Mouse (Mus musculus) brain, embryonic 14.5 days (tissue): ENCODE measurements around the gene Gm21964. TPM values are rescaled to one million over a fixed set of nuclear protein-coding genes. Genes with fewer than 3 reads are reported as not detected.

Experiments
- DNase-seq: peaks from one replicate; pipeline ENCODE4 v3.0.0-alpha.2; 2011; ENCODE audit warnings: low read depth
- CTCF ChIP-seq: fragments of 200-500 bp; IDR thresholded peaks from 2 replicates; pipeline ENCODE4 v1.5.1; 2012; ENCODE audit warnings: inconsistent platforms, mild to moderate bottlenecking, moderate library complexity, borderline replicate concordance; ENCODE audit not compliant: insufficient read depth, insufficient read length; ENCODE audit errors: extremely low read depth
- POLR2A ChIP-seq: fragments of 200-500 bp; IDR thresholded peaks from 2 replicates; pipeline ENCODE4 v1.6.1; 2012; ENCODE audit warnings: mild to moderate bottlenecking, inconsistent platforms, borderline replicate concordance; ENCODE audit not compliant: poor library complexity, insufficient read depth, insufficient read length, severe bottlenecking; ENCODE audit errors: extremely low read depth
- polyA plus RNA-seq: library from polyadenylated mRNA; depleted of rRNA; stranded (reverse); fragments of >200 nt; gene quantifications from 2 replicates; pipeline ENCODE4 v1.2.3, GENCODE M21; 2012; rRNA removed

The Gm21964 gene
- polyA plus RNA-seq, 1 experiment = not detected

- peak; percentile 17 for DNase-seq
- no peak for TF ChIP-seq POLR2A
- TF ChIP-seq CTCF = no peak
These were observed 9.1 kb upstream of the Gm21964 start for GRCm38 (mm10) chr8:110091869-110092268.

DNA sequence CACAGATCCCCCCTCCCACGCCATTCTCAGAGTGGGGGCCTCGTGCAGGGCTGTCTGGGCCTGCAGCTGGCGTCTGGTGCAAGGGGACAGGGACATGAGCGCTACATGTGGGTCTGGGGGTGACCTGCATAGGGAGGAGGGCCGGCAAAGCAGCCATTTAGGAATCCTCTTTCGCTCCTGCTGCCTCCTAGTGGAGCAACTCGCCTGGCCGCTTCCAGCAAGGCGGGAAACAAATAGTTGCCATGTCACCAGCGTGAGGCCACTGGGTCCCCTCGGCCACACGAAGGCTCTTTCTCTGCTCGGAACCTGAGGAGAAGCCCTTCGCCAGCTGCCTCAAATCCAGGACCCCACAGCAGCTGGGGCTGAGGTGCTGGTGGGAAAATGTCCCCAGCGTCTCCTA is 669 bp downstream of the Gm21964 start:
- no peak for TF ChIP-seq POLR2A
- TF ChIP-seq CTCF = no peak

DNA sequence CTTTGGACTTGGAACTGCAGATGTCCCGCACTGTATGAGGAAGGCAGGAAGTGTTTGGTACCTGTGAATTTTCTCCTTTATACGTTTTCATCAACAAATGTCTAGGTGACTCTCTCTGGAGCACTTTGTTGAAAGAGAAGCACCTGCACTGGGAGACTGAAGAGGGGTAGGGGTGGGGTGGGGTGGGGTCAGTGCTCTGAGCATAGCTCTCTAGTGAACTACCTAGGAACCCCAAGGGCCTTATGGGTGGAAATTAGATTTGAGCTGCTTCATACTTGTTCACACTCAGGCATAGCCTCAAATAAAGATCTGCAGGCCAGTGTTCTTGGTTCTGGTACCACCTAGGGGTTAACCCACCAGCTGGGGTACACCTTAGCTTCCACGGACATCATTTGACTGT is 1.6 kb downstream of the Gm21964 start, which contains the start of gene Gm17720:
Gene Gm17720, minus strand, starts transcription at position 101 of the 400 bp plus-strand sequence.
- TF ChIP-seq CTCF = no peak
- no peak for TF ChIP-seq POLR2A
- no peak for DNase-seq

More for the DNA sequence above, 669 bp downstream of the Gm21964 start:
- no peak for DNase-seq

DNA sequence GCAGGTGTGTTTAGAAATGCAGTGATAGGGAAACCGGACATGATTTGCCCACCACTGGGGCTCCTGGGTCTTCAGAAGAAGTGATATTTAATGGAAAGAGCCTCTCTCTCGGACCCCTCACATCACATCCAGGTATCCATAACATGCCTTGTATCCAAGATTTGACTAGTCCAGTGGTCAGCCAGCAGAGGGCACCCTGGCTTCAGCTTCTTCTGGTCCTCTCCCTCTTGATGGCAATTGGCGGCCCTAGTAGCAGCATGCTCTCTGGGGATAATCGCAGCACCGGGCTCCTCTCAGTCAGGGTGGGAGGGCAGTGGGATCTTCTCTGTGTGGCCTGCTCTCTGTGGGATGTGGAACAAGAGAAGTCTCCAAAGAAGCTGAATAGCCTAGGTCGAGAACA is 18.7 kb downstream of the Gm21964 start:
- peak; percentile 52 for DNase-seq
- TF ChIP-seq CTCF = peak; percentile 59; the same call in 1 of the 2 replicates
- TF ChIP-seq POLR2A = no peak

- peak; percentile 87 for DNase-seq
- TF ChIP-seq CTCF (peak; percentile 95), POLR2A (no peak)
These were observed 29.5 kb downstream of the Gm21964 start for GRCm38 (mm10) chr8:110130537-110130936.

GRCm38 (mm10) chr8:110134236-110134635 is 33.2 kb downstream of the Gm21964 start:
- TF ChIP-seq POLR2A (no peak), CTCF (no peak)
- DNase-seq = no peak

DNA sequence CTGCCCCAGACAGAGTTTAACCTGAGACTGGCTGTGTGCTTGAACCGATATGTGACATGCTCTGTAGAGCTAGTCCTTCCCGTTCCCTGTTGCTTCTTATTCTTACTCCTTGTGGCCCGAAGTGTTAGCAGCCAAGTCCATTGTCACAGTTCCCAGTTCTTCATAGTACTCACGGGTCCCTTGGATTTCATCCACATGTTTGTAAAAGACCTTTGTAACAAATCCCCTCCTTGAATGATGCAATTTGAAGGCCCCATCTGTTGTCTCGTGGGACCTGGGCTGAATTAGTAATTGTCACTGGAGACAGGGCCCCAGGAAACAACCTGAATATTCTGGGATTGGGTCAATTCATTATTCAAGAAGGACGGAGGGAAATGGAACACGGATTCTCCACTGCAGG is 34.5 kb downstream of the Gm21964 start:
- no peak for TF ChIP-seq POLR2A

DNA sequence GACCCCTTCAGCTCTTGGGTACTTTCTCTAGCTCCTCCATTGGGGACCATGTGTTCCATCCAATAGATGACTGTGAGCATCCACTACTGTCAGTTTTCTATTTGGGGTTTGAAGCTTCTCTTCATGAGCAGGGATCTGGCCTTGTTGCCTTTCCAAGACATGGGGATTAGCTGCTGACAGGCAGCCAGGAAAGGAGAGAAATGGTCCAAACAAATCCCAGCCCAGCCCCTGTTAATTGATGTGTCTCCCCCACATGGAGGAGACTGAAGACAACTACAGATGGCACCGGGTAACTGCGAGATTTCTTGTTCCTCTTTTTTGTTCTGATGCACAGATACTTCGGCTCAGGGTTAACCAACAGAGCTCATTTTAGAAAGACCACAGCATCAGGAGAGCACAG is 39.1 kb downstream of the Gm21964 start:
- DNase-seq = peak; percentile 27
- TF ChIP-seq POLR2A (no peak), CTCF (no peak)

More for the DNA sequence above, 34.5 kb downstream of the Gm21964 start:
- DNase-seq = peak; percentile 68

DNA sequence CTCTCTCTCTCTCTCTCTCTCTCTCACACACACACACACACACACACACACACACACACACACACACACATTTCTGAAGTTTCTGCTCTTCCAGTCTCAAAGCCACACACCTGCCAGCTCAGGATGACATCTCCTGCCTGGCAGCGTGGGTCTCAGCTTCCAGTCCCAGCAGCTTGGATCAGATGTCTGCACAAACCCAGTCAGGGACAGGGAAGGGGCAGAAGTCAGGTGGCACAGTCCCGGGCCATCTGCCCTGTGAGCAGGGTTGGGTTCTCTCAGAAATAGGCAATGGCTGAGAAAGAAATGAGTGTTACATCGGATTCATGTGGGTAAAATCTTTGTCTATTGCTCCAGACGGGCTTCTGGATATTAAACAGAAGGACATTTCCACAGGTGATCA is 39.8 kb downstream of the Gm21964 start:
- DNase-seq = no peak
- no peak for TF ChIP-seq POLR2A
- no peak for TF ChIP-seq CTCF

DNA sequence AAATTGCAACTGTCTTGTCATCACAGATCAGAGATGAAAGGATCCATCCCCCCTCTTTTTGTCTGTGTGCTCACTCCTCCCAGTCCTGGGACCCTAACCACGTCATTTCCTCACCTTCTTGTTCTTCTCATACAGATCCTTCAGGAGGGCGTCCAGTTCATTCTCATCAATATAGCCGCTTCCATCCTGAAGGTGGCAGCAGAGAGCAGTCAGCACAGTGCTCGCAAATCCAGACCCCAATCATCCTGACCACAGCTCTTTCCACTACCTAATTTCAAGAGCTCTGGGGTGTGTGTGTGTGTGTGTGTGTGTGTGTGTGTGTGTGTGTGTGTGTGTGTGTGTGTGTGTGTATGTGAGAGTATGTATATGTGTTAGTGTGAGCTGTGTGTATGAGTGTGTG is 44.5 kb downstream of the Gm21964 start:
- TF ChIP-seq POLR2A (no peak), CTCF (peak; percentile 89)
- DNase-seq = peak; percentile 84

DNA sequence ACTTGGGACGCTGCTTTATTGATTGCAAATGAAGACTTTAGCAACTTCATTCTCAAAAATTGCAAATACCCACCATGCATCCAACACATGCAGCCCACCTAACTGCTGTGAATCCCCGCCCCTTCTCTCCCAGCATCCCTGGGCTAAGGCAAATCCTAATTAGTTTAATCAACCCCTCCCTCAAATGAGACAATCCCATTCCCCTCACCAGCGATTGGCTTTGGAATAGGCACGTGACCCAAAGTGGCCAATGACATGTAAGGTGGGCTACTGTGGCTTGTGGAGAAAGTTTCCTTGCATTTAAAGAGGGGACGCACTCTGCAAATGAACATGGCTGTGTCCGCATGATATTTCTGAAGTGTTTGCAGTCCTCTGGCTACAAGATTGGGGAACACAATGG is 51.9 kb downstream of the Gm21964 start:
- peak; percentile 50 for DNase-seq
- TF ChIP-seq POLR2A (no peak), CTCF (no peak)

Other genes with a start within 250 kb of the Gm21964 start
- 14.6 TPM in 2 replicates for gene Phlpp2, start 232.7 kb upstream of the Gm21964 start, polyA plus RNA-seq
- gene Marveld3, start 139.0 kb upstream of the Gm21964 start, polyA plus RNA-seq = 0.77 and 0.79 TPM in 2 replicates
- gene Tat, start 110.8 kb upstream of the Gm21964 start, polyA plus RNA-seq = 0.05 and 0.08 TPM in 2 replicates
- gene Chst4, start 61.5 kb upstream of the Gm21964 start, polyA plus RNA-seq = not detected in 2 replicates
- 11.9 and 15.0 TPM in 2 replicates for gene Zfp612, start 21.5 kb upstream of the Gm21964 start, polyA plus RNA-seq
- not detected in 2 replicates for gene Gm17720, start 1.5 kb downstream of the Gm21964 start, polyA plus RNA-seq
- gene Calb2, start 67.0 kb downstream of the Gm21964 start, polyA plus RNA-seq = 40.6 and 45.5 TPM in 2 replicates
- gene Cmtr2, start 114.5 kb downstream of the Gm21964 start, polyA plus RNA-seq = 13.2 and 13.3 TPM in 2 replicates
- 0.30 and 0.41 TPM in 2 replicates for gene Hydin, start 165.8 kb downstream of the Gm21964 start, polyA plus RNA-seq